Mouse (Mus musculus): Measurements from ENCODE around the gene Tmem53.

Gene Tmem53

DNA sequence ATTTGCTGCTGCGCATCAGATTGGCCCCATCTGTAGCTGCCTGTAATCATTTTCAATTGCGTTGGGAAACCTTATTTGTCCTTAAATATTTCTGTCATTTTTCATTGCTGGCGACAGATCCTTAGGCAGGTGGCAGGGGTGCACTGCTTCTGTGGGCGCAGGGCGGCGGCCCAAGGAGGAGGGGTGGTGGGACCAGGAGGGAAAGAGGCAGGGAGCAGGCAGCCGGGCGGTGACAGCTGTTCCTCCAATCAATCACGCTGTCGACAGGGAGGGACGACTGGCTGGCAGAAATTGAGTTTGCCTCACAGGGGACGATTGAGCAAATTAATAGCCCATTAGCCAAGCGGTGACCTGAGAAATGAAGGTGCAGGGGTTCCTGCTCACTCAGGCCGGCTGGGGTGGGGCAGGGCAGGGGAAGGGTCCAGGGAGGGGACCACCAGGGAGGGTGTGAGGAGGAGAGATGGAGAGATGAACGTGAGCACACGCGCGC, 66.0 kb downstream of the Tmem53 start:
- peak; percentile 45 for DNase-seq
